Mouse (Mus musculus) limb, embryonic 11.5 days (tissue): ENCODE data around the gene Mettl24. TPM values are rescaled to one million over a fixed set of nuclear protein-coding genes. Genes with fewer than 3 reads are reported as not detected.

ENCODE experiments used
- ATAC-seq: fragments of 200-750 bp; cut with Nextera tagmentation; 2 replicates; pipeline ENCODE4 v1.8.0; 2017; ENCODE audit warnings: low read depth; ENCODE audit not compliant: insufficient number of reproducible peaks, low FRiP score, low TSS enrichment
- DNase-seq: peaks from one replicate; pipeline ENCODE4 v3.0.0-alpha.2; 2015; ENCODE audit warnings: low spot score
- H3K27ac ChIP-seq: fragments of 300-500 bp; sonication (generic); replicated peaks from 2 replicates; pipeline ENCODE4 v1.5.1; 2014; ENCODE audit warnings: low read depth, mild to moderate bottlenecking, low read length
- H3K27me3 ChIP-seq: fragments of 300-500 bp; sonication (generic); 2 replicates; pipeline ENCODE4 v1.6.1; 2014; ENCODE audit warnings: mild to moderate bottlenecking, low read length, mixed read lengths; ENCODE audit not compliant: control insufficient read depth, insufficient read depth
- H3K36me3 ChIP-seq: fragments of 300-500 bp; sonication (generic); 2 replicates; pipeline ENCODE4 v1.6.1; 2014; ENCODE audit warnings: mild to moderate bottlenecking, low read length, moderate library complexity, mixed read lengths; ENCODE audit not compliant: control insufficient read depth, insufficient read depth
- H3K4me1 ChIP-seq: fragments of 300-500 bp; sonication (generic); 2 replicates; pipeline ENCODE4 v1.6.1; 2014; ENCODE audit warnings: low read length, mixed read lengths; ENCODE audit not compliant: control insufficient read depth, insufficient read depth
- H3K4me2 ChIP-seq: fragments of 300-500 bp; sonication (generic); 2 replicates; pipeline ENCODE4 v1.6.1; 2014; ENCODE audit warnings: low read depth, mild to moderate bottlenecking, moderate library complexity; ENCODE audit not compliant: severe bottlenecking
- H3K4me3 ChIP-seq: fragments of 300-500 bp; sonication (generic); 2 replicates; pipeline ENCODE4 v1.5.1; 2014; ENCODE audit warnings: low read depth, low read length
- H3K9ac ChIP-seq: fragments of 300-500 bp; sonication (generic); 2 replicates; pipeline ENCODE4 v1.6.1; 2014; ENCODE audit warnings: mild to moderate bottlenecking, low read length
- H3K9me3 ChIP-seq: fragments of 300-500 bp; sonication (generic); 2 replicates; pipeline ENCODE4 v1.6.1; 2016; ENCODE audit warnings: low read length; ENCODE audit not compliant: control insufficient read depth
- WGBS: fragments of 180-500 bp; shearing (Covaris S2); extraction: QIAGEN DNeasy Blood & Tissue Kit; methylation state at CpG from one replicate; pipeline ENCODE4 v1.1.7; 2014; 5-methylcytosine and 5-hydroxymethylcytosine counted together
- polyA plus RNA-seq: library from polyadenylated mRNA; unstranded; fragments of >200 nt; fragmentation: Nextera tagmentation; extraction: Ambion mirVana; gene quantifications from 2 replicates; pipeline ENCODE4 v1.2.1, GENCODE M21; 2014

Mettl24 gene
- polyA plus RNA-seq, 1 experiment from 2014 or later = 1.2 TPM

DNA sequence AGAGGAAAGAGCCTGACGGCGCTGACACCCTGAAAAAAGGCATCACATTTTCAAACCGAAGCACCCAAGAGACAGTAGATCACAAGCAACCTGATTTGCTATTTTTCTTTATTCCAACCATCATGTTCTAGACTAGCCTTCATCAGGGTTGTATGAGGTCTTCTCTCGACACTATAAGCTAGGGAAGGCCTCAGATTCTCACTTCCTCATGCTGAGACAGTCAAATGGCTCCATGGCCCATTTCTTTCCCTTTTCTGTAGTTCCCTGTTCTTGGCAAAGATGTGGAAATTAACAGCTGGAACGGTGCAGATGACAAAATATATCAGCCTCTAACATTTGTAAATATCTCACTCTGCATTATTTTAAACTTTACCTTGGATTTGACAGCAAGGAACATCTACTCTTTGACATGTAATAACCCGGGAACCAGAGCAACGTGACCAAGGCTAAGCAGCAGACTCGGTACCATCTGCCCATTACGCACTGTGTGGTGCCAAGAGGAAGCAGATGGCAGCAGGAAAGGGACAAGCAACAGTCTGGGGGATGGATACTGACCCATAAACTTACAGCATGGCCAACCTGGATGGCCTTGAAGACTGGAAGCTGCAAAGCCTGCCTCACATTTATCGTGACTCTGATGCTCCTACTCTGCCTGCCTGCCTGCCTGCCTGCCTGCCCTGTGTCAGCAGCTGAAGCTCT lies 164.2 kb downstream of the Mettl24 start:
- no peaks in the 10 kb centered on the region for H3K9me3 ChIP-seq
- H3K36me3 ChIP-seq = peaks cover 7% of the 10 kb centered on the region; the same call in 1 of the 2 replicates
- H3K9ac ChIP-seq = no peak overlapping the region
- H3K27ac ChIP-seq = no peak overlapping the region
- H3K4me2 ChIP-seq = no peak overlapping the region
- DNase-seq (no peak), ATAC-seq (no peak)
- no peaks in the 10 kb centered on the region for H3K27me3 ChIP-seq
- peaks cover 11% of the 10 kb centered on the region for H3K4me1 ChIP-seq
- WGBS = 95% methylated on average over 10 of the region's 10 CpGs
- no peak overlapping the region for H3K4me3 ChIP-seq

DNA sequence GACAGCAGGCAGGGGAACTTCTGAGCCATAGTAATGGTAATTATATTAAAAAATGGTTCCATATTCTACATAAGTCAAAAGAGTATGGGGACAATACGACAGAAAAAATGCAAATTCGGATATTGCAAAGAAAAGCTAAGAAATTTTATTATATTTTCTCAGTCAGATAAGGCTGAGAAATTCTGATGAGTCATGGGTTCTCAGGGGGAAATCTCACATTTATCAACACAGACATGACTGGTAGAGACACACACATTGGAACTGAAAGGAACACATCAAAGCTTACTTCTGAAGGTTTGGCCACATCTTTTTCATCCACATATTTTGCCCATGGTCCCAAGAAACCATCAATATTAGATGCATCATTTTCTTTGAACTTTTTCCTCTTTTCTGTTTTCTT lies 167.6 kb downstream of the Mettl24 start:
- Histone ChIP-seq H3K9ac (no peak overlapping the region), H3K27me3 (no peaks in the 10 kb centered on the region), H3K4me1 (no peaks in the 10 kb centered on the region), H3K36me3 (peaks cover 5% of the 10 kb centered on the region; the same call in 1 of the 2 replicates), H3K4me3 (no peak overlapping the region), H3K4me2 (no peak overlapping the region), H3K27ac (no peak overlapping the region), H3K9me3 (no peaks in the 10 kb centered on the region)
- WGBS = 80% methylated on average over 2 of the region's 2 CpGs
- no peak for ATAC-seq
- no peak for DNase-seq

DNA sequence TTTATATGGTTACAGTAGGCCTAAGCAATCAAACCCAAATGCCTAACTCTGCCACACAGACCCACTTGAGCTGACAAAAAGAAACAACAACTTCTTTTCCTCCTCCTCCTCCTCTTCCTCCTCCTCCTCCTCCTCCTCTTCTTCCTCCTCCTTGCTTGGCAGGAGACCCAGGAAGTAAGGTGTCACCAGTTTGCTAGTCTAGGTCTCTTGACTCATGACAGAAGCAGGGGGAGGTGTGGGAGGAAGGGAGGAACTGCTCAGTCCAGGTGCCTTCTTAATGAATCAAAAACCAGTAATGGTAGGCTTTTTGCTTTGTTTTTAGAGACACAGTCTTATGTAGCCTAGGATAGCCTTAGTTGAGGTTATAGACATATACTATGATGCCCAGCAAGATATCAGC lies 168.1 kb downstream of the Mettl24 start:
- Histone ChIP-seq H3K9me3 (no peaks in the 10 kb centered on the region), H3K4me3 (no peak overlapping the region), H3K4me2 (no peak overlapping the region), H3K27ac (no peak overlapping the region), H3K9ac (no peak overlapping the region), H3K4me1 (no peaks in the 10 kb centered on the region), H3K36me3 (peaks cover 5% of the 10 kb centered on the region; the same call in 1 of the 2 replicates), H3K27me3 (no peaks in the 10 kb centered on the region)
- ATAC-seq = no peak
- DNase-seq = no peak

DNA sequence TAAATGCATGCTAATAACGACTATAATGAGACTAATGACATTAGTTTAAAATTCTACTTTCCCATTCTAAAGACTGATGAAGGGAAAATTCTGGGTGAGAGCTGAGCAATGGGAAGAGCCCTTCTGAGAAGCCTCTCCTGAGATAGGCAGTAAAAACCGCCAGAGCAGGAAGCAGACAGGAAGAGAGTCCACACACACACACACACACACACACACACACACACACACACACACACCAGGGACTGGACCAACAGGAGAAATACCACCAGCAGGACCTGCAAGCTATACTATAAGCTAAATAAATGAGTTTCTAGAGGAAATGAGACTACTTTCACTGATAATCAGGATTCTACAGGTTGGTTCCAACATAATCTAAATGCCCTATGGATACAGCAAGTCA lies 172.5 kb downstream of the Mettl24 start:
- WGBS = 56% methylated on average over 2 of the region's 2 CpGs
- H3K4me1 ChIP-seq = no peaks in the 10 kb centered on the region
- ATAC-seq (no peak), DNase-seq (no peak)
- no peak overlapping the region for H3K27ac ChIP-seq
- no peaks in the 10 kb centered on the region for H3K36me3 ChIP-seq
- H3K9me3 ChIP-seq = no peaks in the 10 kb centered on the region
- no peaks in the 10 kb centered on the region for H3K27me3 ChIP-seq
- H3K4me2 ChIP-seq = no peak overlapping the region
- no peak overlapping the region for H3K9ac ChIP-seq
- H3K4me3 ChIP-seq = no peak overlapping the region

DNA sequence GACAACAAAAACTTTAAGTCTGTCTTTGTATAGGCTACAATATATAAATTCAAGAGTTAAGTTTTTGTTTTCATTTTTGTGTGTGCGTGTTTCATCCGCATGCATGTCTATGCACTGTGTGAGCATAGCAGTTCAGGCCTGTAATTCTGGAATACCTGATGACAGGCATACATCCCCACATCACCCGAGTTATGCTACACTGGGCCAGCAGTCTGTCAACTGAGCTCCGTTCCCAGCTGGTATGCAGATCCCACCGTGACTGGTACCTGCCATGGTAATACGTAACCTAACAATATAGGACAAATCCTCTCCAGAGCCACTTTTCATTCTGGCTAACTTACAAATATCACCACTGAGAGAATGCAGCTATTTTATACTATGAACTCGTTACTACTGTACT lies 173.6 kb downstream of the Mettl24 start:
- Histone ChIP-seq H3K27ac (no peak overlapping the region), H3K4me3 (no peak overlapping the region), H3K4me1 (no peaks in the 10 kb centered on the region), H3K27me3 (no peaks in the 10 kb centered on the region), H3K9me3 (no peaks in the 10 kb centered on the region), H3K36me3 (no peaks in the 10 kb centered on the region), H3K9ac (no peak overlapping the region), H3K4me2 (no peak overlapping the region)
- DNase-seq (no peak), ATAC-seq (no peak)
- WGBS = 91% methylated on average over 7 of the region's 7 CpGs

DNA sequence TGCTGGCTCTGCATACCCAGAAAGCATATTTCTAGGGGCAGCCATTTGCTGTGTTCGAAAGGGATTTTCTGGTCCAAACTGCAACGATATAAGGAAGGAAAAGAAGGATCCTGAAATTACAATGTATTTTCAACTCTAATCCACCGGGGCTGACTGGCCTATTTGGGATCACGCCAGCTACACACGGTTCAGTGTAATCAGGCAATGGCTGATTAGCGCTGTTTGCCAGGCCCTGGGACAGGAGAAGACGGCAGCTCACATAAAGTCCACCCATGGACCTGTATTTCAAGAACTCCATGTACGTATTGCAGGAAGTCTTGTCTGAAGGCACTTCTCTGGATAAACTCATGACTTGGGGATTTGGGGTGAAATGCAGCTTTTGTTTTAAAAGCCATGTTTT lies 174.5 kb downstream of the Mettl24 start:
- H3K36me3 ChIP-seq = no peaks in the 10 kb centered on the region
- H3K4me1 ChIP-seq = no peaks in the 10 kb centered on the region
- H3K27me3 ChIP-seq = no peaks in the 10 kb centered on the region
- H3K9me3 ChIP-seq = no peaks in the 10 kb centered on the region
- DNase-seq (no peak), ATAC-seq (no peak)
- no peak overlapping the region for H3K4me3 ChIP-seq
- 94% methylated on average over 8 of the region's 8 CpGs for WGBS
- H3K9ac ChIP-seq = no peak overlapping the region
- H3K4me2 ChIP-seq = no peak overlapping the region
- no peak overlapping the region for H3K27ac ChIP-seq

Other genes with a start within 250 kb of the Mettl24 start
- not detected in 2 replicates for gene Slc22a16, start 112.9 kb upstream of the Mettl24 start, polyA plus RNA-seq
- gene Ddo, start 53.3 kb upstream of the Mettl24 start, polyA plus RNA-seq = 0.06 and 0.15 TPM in 2 replicates
- gene Cdc40, start 200.0 kb downstream of the Mettl24 start, polyA plus RNA-seq = 39.8 and 44.2 TPM in 2 replicates
- gene Wasf1, start 200.2 kb downstream of the Mettl24 start, polyA plus RNA-seq = 36.8 and 38.4 TPM in 2 replicates